Mouse (Mus musculus) spleen, postnatal 4 days (tissue): ENCODE data around the gene Ift57.

ENCODE experiments used
- DNase-seq, 2 experiments: peaks; one replicate each; pipeline ENCODE4 v3.0.0; 2022; ENCODE audit warnings: low spot score in 2 of 2

Ift57 gene

GRCm38 (mm10) chr16:49753318-49753717 is 54.3 kb downstream of the Ift57 start:
- no peak for DNase-seq

GRCm38 (mm10) chr16:49760517-49761203 is 61.6 kb downstream of the Ift57 start:
- no peak for DNase-seq

GRCm38 (mm10) chr16:49761981-49762380 is 62.9 kb downstream of the Ift57 start:
- DNase-seq: no peak

- DNase-seq: peak; percentile 68 to 74
Measured at GRCm38 (mm10) chr16:49766326-49766725, 67.3 kb downstream of the Ift57 start.

GRCm38 (mm10) chr16:49768491-49769031 is 69.5 kb downstream of the Ift57 start:
- DNase-seq: no peak

GRCm38 (mm10) chr16:49769831-49770261 is 70.8 kb downstream of the Ift57 start:
- peak; percentile 65 to 74 for DNase-seq

- DNase-seq: no peak
Measured at GRCm38 (mm10) chr16:49770320-49771189, 71.5 kb downstream of the Ift57 start.

GRCm38 (mm10) chr16:49771609-49772396 is 72.8 kb downstream of the Ift57 start:
- DNase-seq: no peak

GRCm38 (mm10) chr16:49772576-49772975 is 73.5 kb downstream of the Ift57 start:
- no peak for DNase-seq

GRCm38 (mm10) chr16:49773068-49773467 is 74.0 kb downstream of the Ift57 start:
- DNase-seq: no peak

GRCm38 (mm10) chr16:49774059-49775001 is 75.3 kb downstream of the Ift57 start:
- DNase-seq: no peak

- DNase-seq: peak; percentile 61 to 77
Measured at GRCm38 (mm10) chr16:49775002-49775966, 76.3 kb downstream of the Ift57 start.

- DNase-seq: no peak
Measured at GRCm38 (mm10) chr16:49776981-49777380, 77.9 kb downstream of the Ift57 start.

GRCm38 (mm10) chr16:49781556-49782156 is 82.6 kb downstream of the Ift57 start:
- no peak for DNase-seq

GRCm38 (mm10) chr16:49783369-49783768 is 84.3 kb downstream of the Ift57 start:
- no peak for DNase-seq

GRCm38 (mm10) chr16:49786116-49786515 is 87.1 kb downstream of the Ift57 start:
- no peak for DNase-seq

GRCm38 (mm10) chr16:49787714-49788113 is 88.7 kb downstream of the Ift57 start:
- DNase-seq: no peak

- no peak for DNase-seq
Measured at GRCm38 (mm10) chr16:49790575-49791465, 91.8 kb downstream of the Ift57 start.
